Mouse (Mus musculus) forebrain, embryonic 12.5 days (tissue): ENCODE results near the gene Rnf4. TPM values are rescaled to one million over a fixed set of nuclear protein-coding genes. Genes with fewer than 3 reads are reported as not detected.

Experiments
- ATAC-seq: fragments of 200-750 bp; cut with Nextera tagmentation; 2 replicates; pipeline ENCODE4 v1.8.0; 2017; ENCODE audit warnings: moderate TSS enrichment; ENCODE audit not compliant: low FRiP score
- H3K27ac ChIP-seq: fragments of 300-500 bp; sonication (generic); 2 replicates; pipeline ENCODE4 v1.5.1; 2016; ENCODE audit warnings: mild to moderate bottlenecking
- H3K27me3 ChIP-seq: fragments of 300-500 bp; sonication (generic); 2 replicates; pipeline ENCODE4 v1.6.1; 2016; ENCODE audit warnings: mild to moderate bottlenecking
- H3K36me3 ChIP-seq: fragments of 300-500 bp; sonication (generic); replicated peaks from 2 replicates; pipeline ENCODE4 v1.6.1; 2016; ENCODE audit warnings: mild to moderate bottlenecking
- H3K4me1 ChIP-seq: fragments of 300-500 bp; sonication (generic); 2 replicates; pipeline ENCODE4 v1.6.1; 2016
- H3K4me2 ChIP-seq: fragments of 300-500 bp; sonication (generic); 2 replicates; pipeline ENCODE4 v1.6.1; 2016; ENCODE audit warnings: mild to moderate bottlenecking, moderate library complexity
- H3K4me3 ChIP-seq: fragments of 300-500 bp; sonication (generic); replicated peaks from 2 replicates; pipeline ENCODE4 v1.5.1; 2016; ENCODE audit warnings: mild to moderate bottlenecking
- H3K9ac ChIP-seq: fragments of 300-500 bp; sonication (generic); 2 replicates; pipeline ENCODE4 v1.6.1; 2016; ENCODE audit warnings: mild to moderate bottlenecking
- H3K9me3 ChIP-seq: fragments of 300-500 bp; sonication (generic); 2 replicates; pipeline ENCODE4 v1.6.1; 2016
- WGBS: fragments of 180-500 bp; shearing (Covaris S2); methylation state at CpG from one replicate; pipeline ENCODE4 v1.1.7; 2016; 5-methylcytosine and 5-hydroxymethylcytosine counted together
- polyA plus RNA-seq: library from polyadenylated mRNA; unstranded; fragments of >200 nt; fragmentation: Nextera tagmentation; extraction: Ambion mirVana; gene quantifications from 2 replicates; pipeline ENCODE4 v1.2.1, GENCODE M21; 2016

The Rnf4 gene
- polyA plus RNA-seq, 1 experiment from 2014 or later, result 178 TPM

- H3K4me3 ChIP-seq, result no peak overlapping the region
- H3K9ac ChIP-seq, result no peak overlapping the region
- ATAC-seq, result no peak
- H3K4me1 ChIP-seq, result no peaks in the 10 kb centered on the region
- H3K36me3 ChIP-seq, result peaks cover 63% of the 10 kb centered on the region
- H3K4me2 ChIP-seq, result no peak overlapping the region
- H3K9me3 ChIP-seq, result no peaks in the 10 kb centered on the region
- 94% methylated on average over 3 of the region's 3 CpGs for WGBS
- no peak overlapping the region for H3K27ac ChIP-seq
- H3K27me3 ChIP-seq, result no peaks in the 10 kb centered on the region
Observed at GRCm38 (mm10) chr5:34360261-34360660, 24.2 kb downstream of the Rnf4 start.

- H3K4me3 ChIP-seq, result no peak overlapping the region
- H3K36me3 ChIP-seq, result peaks cover 45% of the 10 kb centered on the region
- H3K27me3 ChIP-seq, result no peaks in the 10 kb centered on the region
- H3K27ac ChIP-seq, result no peak overlapping the region
- H3K9me3 ChIP-seq, result no peaks in the 10 kb centered on the region
- no peak overlapping the region for H3K9ac ChIP-seq
- no peak for ATAC-seq
- H3K4me2 ChIP-seq, result no peak overlapping the region
- H3K4me1 ChIP-seq, result no peaks in the 10 kb centered on the region
Observed at GRCm38 (mm10) chr5:34363115-34363514, 27.0 kb downstream of the Rnf4 start.

GRCm38 (mm10) chr5:34368551-34369290 lies 32.6 kb downstream of the Rnf4 start:
- no peak; the same call in 1 of the 2 replicates for ATAC-seq
- H3K27me3 ChIP-seq, result no peaks in the 10 kb centered on the region
- peaks cover 21% of the 10 kb centered on the region for H3K4me1 ChIP-seq
- 71% methylated on average over 7 of the region's 7 CpGs for WGBS
- peak overlapping the region; percentile 51 for H3K4me2 ChIP-seq
- H3K27ac ChIP-seq, result peak overlapping the region; percentile 89
- peak overlapping the region; percentile 96 for H3K4me3 ChIP-seq
- peak overlapping the region; percentile 70 for H3K9ac ChIP-seq
- H3K9me3 ChIP-seq, result no peaks in the 10 kb centered on the region
- H3K36me3 ChIP-seq, result peaks cover 8% of the 10 kb centered on the region

- Histone ChIP-seq H3K36me3 (peaks cover 7% of the 10 kb centered on the region), H3K27ac (peak within 1 kb of the TSS; percentile 89), H3K4me1 (peaks cover 21% of the 10 kb centered on the region), H3K9me3 (no peaks in the 10 kb centered on the region), H3K27me3 (no peaks in the 10 kb centered on the region), H3K9ac (peak within 1 kb of the TSS; percentile 94), H3K4me3 (peak within 1 kb of the TSS; percentile 96), H3K4me2 (peak within 1 kb of the TSS; percentile 76)
- peak; percentile 100 for ATAC-seq
- 0% methylated on average over 41 of the region's 64 CpGs for WGBS
Observed at GRCm38 (mm10) chr5:34369341-34370021, 33.4 kb downstream of the Rnf4 start, which contains the start of gene Fam193a. Gene Fam193a, plus strand, starts transcription at chr5:34369933.

- whole genome bisulfite sequencing, result under 1% methylated on average over 66 of the region's 114 CpGs
Observed at GRCm38 (mm10) chr5:34370022-34370823, 34.1 kb downstream of the Rnf4 start.

GRCm38 (mm10) chr5:34370840-34371239 lies 34.8 kb downstream of the Rnf4 start:
- no peak overlapping the region for H3K27ac ChIP-seq
- 37% methylated on average over 8 of the region's 8 CpGs for WGBS

More at GRCm38 (mm10) chr5:34370022-34370823, 34.1 kb downstream of the Rnf4 start:
- Histone ChIP-seq H3K27ac (peak overlapping the region; percentile 83), H3K4me2 (peak overlapping the region; percentile 76), H3K36me3 (0 out of 2 replicates have a peak, but pooled peaks cover 3% of the 10 kb centered on the region), H3K27me3 (no peaks in the 10 kb centered on the region), H3K9me3 (no peaks in the 10 kb centered on the region), H3K4me3 (peak overlapping the region; percentile 96), H3K9ac (peak overlapping the region; percentile 94), H3K4me1 (peaks cover 21% of the 10 kb centered on the region)
- no peak for ATAC-seq

GRCm38 (mm10) chr5:34372141-34372540 lies 36.1 kb downstream of the Rnf4 start:
- no peak for ATAC-seq
- Histone ChIP-seq H3K36me3 (no peaks in the 10 kb centered on the region; the same call in 1 of the 2 replicates), H3K4me1 (peaks cover 21% of the 10 kb centered on the region), H3K9ac (no peak overlapping the region), H3K4me2 (peak overlapping the region; percentile 24; the same call in 1 of the 2 replicates), H3K27me3 (no peaks in the 10 kb centered on the region), H3K27ac (no peak overlapping the region), H3K9me3 (no peaks in the 10 kb centered on the region), H3K4me3 (no peak overlapping the region)

More at GRCm38 (mm10) chr5:34370840-34371239, 34.8 kb downstream of the Rnf4 start:
- Histone ChIP-seq H3K4me3 (peak overlapping the region; percentile 96), H3K36me3 (no peaks in the 10 kb centered on the region), H3K9ac (peak overlapping the region; percentile 94), H3K27me3 (no peaks in the 10 kb centered on the region), H3K4me2 (peak overlapping the region; percentile 76), H3K9me3 (no peaks in the 10 kb centered on the region), H3K4me1 (peaks cover 21% of the 10 kb centered on the region)
- no peak for ATAC-seq

GRCm38 (mm10) chr5:34372541-34372940 lies 36.5 kb downstream of the Rnf4 start:
- no peaks in the 10 kb centered on the region for H3K27me3 ChIP-seq
- H3K4me3 ChIP-seq, result no peak overlapping the region
- H3K9ac ChIP-seq, result no peak overlapping the region
- peaks cover 21% of the 10 kb centered on the region for H3K4me1 ChIP-seq
- no peak overlapping the region for H3K27ac ChIP-seq
- no peaks in the 10 kb centered on the region; the same call in 1 of the 2 replicates for H3K36me3 ChIP-seq
- no peak overlapping the region for H3K4me2 ChIP-seq
- no peak for ATAC-seq
- no peaks in the 10 kb centered on the region for H3K9me3 ChIP-seq

GRCm38 (mm10) chr5:34378787-34379186 lies 42.7 kb downstream of the Rnf4 start:
- Histone ChIP-seq H3K4me1 (no peaks in the 10 kb centered on the region; the same call in 1 of the 2 replicates), H3K36me3 (no peaks in the 10 kb centered on the region; the same call in 1 of the 2 replicates), H3K4me3 (no peak overlapping the region), H3K9ac (no peak overlapping the region), H3K4me2 (no peak overlapping the region), H3K27me3 (no peaks in the 10 kb centered on the region), H3K27ac (no peak overlapping the region), H3K9me3 (no peaks in the 10 kb centered on the region)
- no peak for ATAC-seq

GRCm38 (mm10) chr5:34381700-34382099 lies 45.6 kb downstream of the Rnf4 start:
- Histone ChIP-seq H3K4me2 (no peak overlapping the region), H3K27me3 (no peaks in the 10 kb centered on the region), H3K27ac (no peak overlapping the region), H3K9me3 (peaks cover 11% of the 10 kb centered on the region; the same call in 1 of the 2 replicates), H3K36me3 (peaks cover 11% of the 10 kb centered on the region), H3K9ac (no peak overlapping the region), H3K4me3 (no peak overlapping the region), H3K4me1 (no peaks in the 10 kb centered on the region)
- 93% methylated on average over 2 of the region's 2 CpGs for WGBS
- ATAC-seq, result no peak

GRCm38 (mm10) chr5:34385616-34386015 lies 49.5 kb downstream of the Rnf4 start:
- H3K27ac ChIP-seq, result no peak overlapping the region
- no peak overlapping the region for H3K9ac ChIP-seq
- H3K4me1 ChIP-seq, result no peaks in the 10 kb centered on the region
- H3K27me3 ChIP-seq, result no peaks in the 10 kb centered on the region
- peaks cover 18% of the 10 kb centered on the region for H3K36me3 ChIP-seq
- H3K9me3 ChIP-seq, result peaks cover 16% of the 10 kb centered on the region
- no peak overlapping the region for H3K4me2 ChIP-seq
- WGBS, result 96% methylated on average over 5 of the region's 5 CpGs
- no peak for ATAC-seq
- H3K4me3 ChIP-seq, result no peak overlapping the region

- H3K27ac ChIP-seq, result no peak overlapping the region
- no peak overlapping the region for H3K4me3 ChIP-seq
- no peak overlapping the region for H3K9ac ChIP-seq
- H3K4me2 ChIP-seq, result no peak overlapping the region
- H3K4me1 ChIP-seq, result no peaks in the 10 kb centered on the region
- peaks cover 18% of the 10 kb centered on the region for H3K36me3 ChIP-seq
- H3K27me3 ChIP-seq, result no peaks in the 10 kb centered on the region
- 98% methylated on average over 2 of the region's 2 CpGs for WGBS
- no peak for ATAC-seq
- peaks cover 16% of the 10 kb centered on the region for H3K9me3 ChIP-seq
Observed at GRCm38 (mm10) chr5:34386744-34387143, 50.7 kb downstream of the Rnf4 start.
